Mouse (Mus musculus): ENCODE data around the gene Nr4a1. TPM values are rescaled to one million over a fixed set of nuclear protein-coding genes. Genes with fewer than 3 reads are reported as not detected.

The Nr4a1 gene
- polyA plus RNA-seq, 1 experiment, result 51.4 TPM

GRCm38 (mm10) chr15:101227971-101228370, 26.1 kb upstream of the Nr4a1 start:
- TF ChIP-seq POLR2A (IDR thresholded peaks at IDR 0.05; ENCODE audit: control insufficient read depth, low read depth, low read length) (no peak), CTCF (IDR thresholded peaks at IDR 0.05; ENCODE audit: control insufficient read depth, insufficient read depth, insufficient replicate concordance, low read depth, low read length) (no peak)
- H3K27me3 ChIP-seq (ENCODE audit: control insufficient read depth, insufficient read depth, low read length), result no peaks in the 10 kb centered on the region; the same call in 1 of the 2 replicates
- no peak overlapping the region for H3K4me3 ChIP-seq (ENCODE audit: control insufficient read depth, low read depth, low read length)
- H3K4me1 ChIP-seq (ENCODE audit: control insufficient read depth, insufficient read depth, low read length), result peaks cover 19% of the 10 kb centered on the region
- no peaks in the 10 kb centered on the region for H3K36me3 ChIP-seq (ENCODE audit: control insufficient read depth, insufficient read depth, low read length)
- H3K27ac ChIP-seq (ENCODE audit: control insufficient read depth, insufficient read depth, low read depth, low read length), result peak overlapping the region; percentile 46

GRCm38 (mm10) chr15:101228866-101229590, 25.0 kb upstream of the Nr4a1 start:
- 0 out of 2 replicates have a peak overlapping the region, but pooled peaks have one; percentile 10 for H3K27ac ChIP-seq (ENCODE audit: control insufficient read depth, insufficient read depth, low read depth, low read length)
- H3K36me3 ChIP-seq (ENCODE audit: control insufficient read depth, insufficient read depth, low read length), result no peaks in the 10 kb centered on the region
- TF ChIP-seq CTCF (IDR thresholded peaks at IDR 0.05; ENCODE audit: control insufficient read depth, insufficient read depth, insufficient replicate concordance, low read depth, low read length) (no peak), POLR2A (IDR thresholded peaks at IDR 0.05; ENCODE audit: control insufficient read depth, low read depth, low read length) (no peak)
- no peak overlapping the region for H3K4me3 ChIP-seq (ENCODE audit: control insufficient read depth, low read depth, low read length)
- H3K4me1 ChIP-seq (ENCODE audit: control insufficient read depth, insufficient read depth, low read length), result peaks cover 15% of the 10 kb centered on the region
- H3K27me3 ChIP-seq (ENCODE audit: control insufficient read depth, insufficient read depth, low read length), result no peaks in the 10 kb centered on the region; the same call in 1 of the 2 replicates

GRCm38 (mm10) chr15:101230503-101230902, 23.6 kb upstream of the Nr4a1 start:
- TF ChIP-seq CTCF (IDR thresholded peaks at IDR 0.05; ENCODE audit: control insufficient read depth, insufficient read depth, insufficient replicate concordance, low read depth, low read length) (no peak), POLR2A (IDR thresholded peaks at IDR 0.05; ENCODE audit: control insufficient read depth, low read depth, low read length) (no peak)
- no peaks in the 10 kb centered on the region for H3K27me3 ChIP-seq (ENCODE audit: control insufficient read depth, insufficient read depth, low read length)
- H3K27ac ChIP-seq (ENCODE audit: control insufficient read depth, insufficient read depth, low read depth, low read length), result no peak overlapping the region
- peaks cover 6% of the 10 kb centered on the region for H3K4me1 ChIP-seq (ENCODE audit: control insufficient read depth, insufficient read depth, low read length)
- no peak overlapping the region for H3K4me3 ChIP-seq (ENCODE audit: control insufficient read depth, low read depth, low read length)
- H3K36me3 ChIP-seq (ENCODE audit: control insufficient read depth, insufficient read depth, low read length), result no peaks in the 10 kb centered on the region

GRCm38 (mm10) chr15:101230995-101231647, 22.9 kb upstream of the Nr4a1 start:
- Histone ChIP-seq H3K4me1 (ENCODE audit: control insufficient read depth, insufficient read depth, low read length) (peaks cover 6% of the 10 kb centered on the region), H3K4me3 (ENCODE audit: control insufficient read depth, low read depth, low read length) (peak overlapping the region; percentile 14; the same call in 1 of the 2 replicates), H3K27me3 (ENCODE audit: control insufficient read depth, insufficient read depth, low read length) (no peaks in the 10 kb centered on the region), H3K36me3 (ENCODE audit: control insufficient read depth, insufficient read depth, low read length) (no peaks in the 10 kb centered on the region), H3K27ac (ENCODE audit: control insufficient read depth, insufficient read depth, low read depth, low read length) (no peak overlapping the region)
- TF ChIP-seq POLR2A (IDR thresholded peaks at IDR 0.05; ENCODE audit: control insufficient read depth, low read depth, low read length), result no peak
- TF ChIP-seq CTCF (IDR thresholded peaks at IDR 0.05; ENCODE audit: control insufficient read depth, insufficient read depth, insufficient replicate concordance, low read depth, low read length), result peak; percentile 39; the same call in 1 of the 2 replicates

- Histone ChIP-seq H3K36me3 (ENCODE audit: control insufficient read depth, insufficient read depth, low read length) (no peaks in the 10 kb centered on the region), H3K27me3 (ENCODE audit: control insufficient read depth, insufficient read depth, low read length) (no peaks in the 10 kb centered on the region), H3K27ac (ENCODE audit: control insufficient read depth, insufficient read depth, low read depth, low read length) (no peak overlapping the region), H3K4me3 (ENCODE audit: control insufficient read depth, low read depth, low read length) (peak overlapping the region; percentile 14; the same call in 1 of the 2 replicates), H3K4me1 (ENCODE audit: control insufficient read depth, insufficient read depth, low read length) (peaks cover 6% of the 10 kb centered on the region)
- no peak for TF ChIP-seq CTCF (IDR thresholded peaks at IDR 0.05; ENCODE audit: control insufficient read depth, insufficient read depth, insufficient replicate concordance, low read depth, low read length)
- no peak for TF ChIP-seq POLR2A (IDR thresholded peaks at IDR 0.05; ENCODE audit: control insufficient read depth, low read depth, low read length)
These were observed 22.4 kb upstream of the Nr4a1 start for GRCm38 (mm10) chr15:101231648-101232180.

- no peak overlapping the region for H3K4me3 ChIP-seq (ENCODE audit: control insufficient read depth, low read depth, low read length)
- H3K36me3 ChIP-seq (ENCODE audit: control insufficient read depth, insufficient read depth, low read length), result no peaks in the 10 kb centered on the region
- no peak overlapping the region for H3K27ac ChIP-seq (ENCODE audit: control insufficient read depth, insufficient read depth, low read depth, low read length)
- H3K4me1 ChIP-seq (ENCODE audit: control insufficient read depth, insufficient read depth, low read length), result peaks cover 6% of the 10 kb centered on the region
- TF ChIP-seq POLR2A (IDR thresholded peaks at IDR 0.05; ENCODE audit: control insufficient read depth, low read depth, low read length), result no peak
- TF ChIP-seq CTCF (IDR thresholded peaks at IDR 0.05; ENCODE audit: control insufficient read depth, insufficient read depth, insufficient replicate concordance, low read depth, low read length), result no peak
- no peaks in the 10 kb centered on the region for H3K27me3 ChIP-seq (ENCODE audit: control insufficient read depth, insufficient read depth, low read length)
These were observed 21.5 kb upstream of the Nr4a1 start for GRCm38 (mm10) chr15:101232607-101233006.

GRCm38 (mm10) chr15:101233183-101233582, 20.9 kb upstream of the Nr4a1 start:
- no peaks in the 10 kb centered on the region for H3K27me3 ChIP-seq (ENCODE audit: control insufficient read depth, insufficient read depth, low read length)
- peaks cover 6% of the 10 kb centered on the region for H3K4me1 ChIP-seq (ENCODE audit: control insufficient read depth, insufficient read depth, low read length)
- no peak overlapping the region for H3K27ac ChIP-seq (ENCODE audit: control insufficient read depth, insufficient read depth, low read depth, low read length)
- TF ChIP-seq CTCF (IDR thresholded peaks at IDR 0.05; ENCODE audit: control insufficient read depth, insufficient read depth, insufficient replicate concordance, low read depth, low read length) (no peak), POLR2A (IDR thresholded peaks at IDR 0.05; ENCODE audit: control insufficient read depth, low read depth, low read length) (no peak)
- H3K36me3 ChIP-seq (ENCODE audit: control insufficient read depth, insufficient read depth, low read length), result no peaks in the 10 kb centered on the region
- no peak overlapping the region for H3K4me3 ChIP-seq (ENCODE audit: control insufficient read depth, low read depth, low read length)

All from testis, adult 2 months (tissue).